Mouse (Mus musculus): Measurements from ENCODE around the gene Fip1l1.

The Fip1l1 gene

DNA sequence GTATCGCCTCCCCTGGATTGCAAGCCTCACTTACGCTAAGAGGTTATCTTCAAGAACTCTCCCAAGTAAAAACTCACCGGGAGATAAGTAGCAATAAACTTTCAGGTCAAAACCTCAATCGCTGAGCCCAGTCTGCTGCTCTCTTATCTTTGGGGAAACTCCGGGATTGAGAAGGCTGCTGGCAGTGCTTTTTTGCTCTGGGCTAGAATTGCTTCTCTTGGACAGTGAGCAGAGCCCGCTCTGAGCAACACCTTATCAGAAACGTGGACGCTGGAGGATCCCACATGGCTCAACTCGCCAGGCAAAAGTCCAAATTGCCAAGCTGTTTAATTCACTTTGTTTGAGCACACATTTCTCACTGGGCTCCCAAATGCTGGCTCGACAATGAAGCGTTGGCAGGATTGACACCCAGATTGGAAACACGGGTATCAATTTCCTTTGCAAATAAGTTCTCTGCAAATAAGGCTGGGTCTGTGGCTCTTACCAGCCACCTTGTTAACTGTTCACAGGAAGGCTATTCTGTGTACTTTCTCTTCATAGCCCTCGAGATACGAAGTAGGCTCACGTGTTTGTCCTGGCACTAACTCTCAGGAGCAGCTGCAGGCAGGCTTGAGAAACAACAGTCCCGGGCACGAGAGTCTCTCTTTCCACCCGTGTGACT, 78.4 kb downstream of the Fip1l1 start:
- no peak for DNase-seq (ENCODE audit: low spot score in 2 of 2)

DNA sequence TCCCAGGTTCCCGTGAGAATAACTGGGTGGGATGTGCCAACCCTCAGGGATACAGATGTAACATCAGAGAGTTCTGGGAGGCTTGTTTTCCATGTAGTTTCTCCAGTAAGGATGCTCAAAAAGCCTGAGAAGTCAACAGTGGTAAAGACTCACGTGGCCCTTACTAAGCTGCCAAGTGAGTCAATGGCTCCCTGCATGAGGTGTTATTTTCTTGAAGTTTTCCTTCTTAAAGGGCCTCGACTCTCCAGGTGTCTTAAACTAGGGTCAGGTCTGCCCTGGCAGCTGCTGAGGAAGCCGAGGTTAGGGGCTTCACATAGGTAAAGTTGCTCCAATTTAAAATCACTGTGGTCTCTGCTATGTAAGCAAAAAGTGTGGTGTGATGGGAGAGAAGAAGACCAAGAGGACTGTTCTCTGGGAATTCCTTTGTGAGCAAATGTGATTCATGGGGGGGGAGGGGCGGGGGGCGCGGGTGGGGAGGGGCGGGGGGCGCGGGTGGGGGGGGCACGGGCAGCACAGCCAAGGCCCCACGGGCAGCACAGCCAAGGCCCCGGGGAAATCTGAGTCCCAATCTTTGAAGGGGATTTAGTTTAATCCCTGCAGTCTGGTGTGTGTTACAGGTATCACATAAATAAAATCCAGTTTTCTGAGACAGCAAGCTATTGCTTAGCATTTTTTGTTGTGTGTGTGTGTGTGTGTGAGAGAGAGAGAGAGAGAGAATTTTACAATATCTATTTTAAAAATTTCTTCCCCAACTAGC, 82.7 kb downstream of the Fip1l1 start:
- DNase-seq (ENCODE audit: low spot score in 2 of 2) = no peak

DNA sequence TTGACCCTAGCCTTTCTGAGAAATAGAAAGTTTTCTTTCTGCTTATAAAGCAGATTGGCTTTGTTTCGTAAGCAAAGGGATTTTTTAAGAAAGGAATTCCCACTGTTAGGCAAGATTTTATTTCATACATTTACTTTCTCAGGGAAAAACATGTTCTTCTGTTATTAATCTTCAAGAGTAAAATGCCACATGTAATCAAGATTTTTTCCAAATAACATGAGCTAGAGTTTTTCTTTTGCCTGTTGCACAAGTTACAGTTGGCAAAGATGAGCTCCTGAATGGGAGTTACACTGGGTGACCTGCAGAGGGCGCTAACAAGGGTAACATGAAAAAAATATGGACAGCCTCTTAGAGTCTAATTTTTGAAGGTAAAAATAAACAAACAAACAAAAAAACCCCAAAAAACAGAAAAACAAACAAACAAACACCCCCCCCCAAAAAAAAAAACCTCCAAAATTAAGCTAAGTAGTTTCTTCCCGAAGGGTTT, 83.4 kb downstream of the Fip1l1 start:
- no peak for DNase-seq (ENCODE audit: low spot score in 2 of 2)

DNA sequence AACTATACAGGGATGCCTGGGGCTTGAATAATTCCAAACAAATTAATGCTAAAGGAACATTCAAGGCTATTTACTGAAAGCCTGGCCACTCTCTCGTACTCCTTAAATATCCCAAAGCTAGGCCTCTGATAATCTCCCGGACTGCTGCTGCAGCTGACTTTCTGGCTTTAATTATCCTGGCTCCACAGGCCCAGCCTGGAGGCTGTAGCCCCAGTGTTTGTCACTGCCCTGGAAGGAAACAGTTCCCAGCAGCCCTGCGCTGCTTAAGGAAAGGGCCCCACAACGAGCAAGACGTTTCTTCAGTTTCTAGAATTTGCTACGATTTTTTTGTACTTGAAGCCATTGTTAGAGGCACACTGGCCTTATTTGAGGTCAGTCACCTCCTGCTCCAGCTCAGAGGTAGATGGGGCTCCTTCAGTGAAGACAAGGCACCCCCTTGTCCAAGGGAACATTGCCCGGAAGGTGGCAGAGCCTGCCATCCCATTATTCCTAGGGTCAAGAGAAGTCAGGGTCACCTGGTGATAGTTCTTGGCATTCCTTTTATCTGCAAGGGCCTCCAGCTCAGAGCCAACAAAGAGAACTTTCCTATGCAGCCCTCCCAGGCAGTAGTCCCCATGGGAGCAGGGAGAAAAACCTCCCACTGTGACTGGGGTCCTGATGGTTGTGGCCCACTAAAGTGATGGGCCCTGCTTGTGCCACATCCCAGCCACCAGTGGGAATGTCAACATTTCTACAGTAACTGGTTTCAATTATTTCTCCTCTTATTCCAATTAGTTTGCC, 86.6 kb downstream of the Fip1l1 start:
- no peak for DNase-seq (ENCODE audit: low spot score in 2 of 2)

DNA sequence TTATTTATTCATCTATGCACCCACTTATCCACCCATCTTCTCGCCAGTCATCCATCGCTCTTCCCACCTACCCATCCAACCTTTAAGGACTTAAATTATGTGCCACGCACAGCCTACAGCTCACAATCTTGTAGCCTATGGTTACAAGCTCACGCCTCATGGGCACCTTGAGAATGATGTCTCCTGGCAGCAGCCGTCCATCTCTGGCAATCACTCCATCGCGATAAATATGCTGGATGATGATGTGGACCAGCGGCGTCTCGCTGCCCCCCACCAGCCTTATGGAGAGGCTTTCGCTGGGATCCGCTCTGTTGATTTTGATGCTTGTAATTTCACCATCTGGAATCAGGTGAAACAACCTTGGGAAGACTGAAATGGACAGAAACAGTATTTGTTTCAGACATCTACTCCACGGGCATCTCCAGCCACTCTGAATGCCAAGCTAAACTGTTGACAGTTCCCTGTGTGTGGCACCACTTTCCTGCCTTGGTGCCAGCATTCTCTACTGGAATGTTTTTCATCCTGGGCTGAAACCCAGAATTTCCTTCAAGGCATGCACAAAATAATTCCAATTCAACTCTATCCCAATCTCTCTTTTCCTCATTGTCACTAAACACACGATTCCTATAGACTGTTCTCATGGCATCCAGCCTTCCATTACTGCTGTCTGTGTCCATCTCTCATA, 88.2 kb downstream of the Fip1l1 start:
- DNase-seq (ENCODE audit: low spot score in 2 of 2) = no peak

DNA sequence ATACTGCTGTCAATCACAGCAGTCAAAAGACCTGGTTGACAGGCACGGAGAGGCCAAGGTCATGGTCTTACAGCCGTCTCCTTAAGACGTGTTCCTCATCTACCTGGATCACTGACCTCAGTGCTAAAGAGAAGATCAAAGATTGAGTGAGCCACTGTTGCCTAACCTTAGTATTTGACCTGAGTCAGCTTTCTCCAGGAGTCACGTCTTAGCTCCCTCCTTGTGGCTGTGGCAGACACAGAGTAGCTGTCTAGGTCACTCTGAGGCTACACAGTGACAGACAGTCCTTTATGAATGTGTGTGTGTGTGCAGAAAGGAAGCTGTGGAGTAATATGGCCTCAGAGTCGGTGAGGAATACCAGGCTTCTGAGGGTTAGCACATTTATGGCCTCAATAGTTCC, 89.1 kb downstream of the Fip1l1 start:
- no peak for DNase-seq (ENCODE audit: low spot score in 2 of 2)

DNA sequence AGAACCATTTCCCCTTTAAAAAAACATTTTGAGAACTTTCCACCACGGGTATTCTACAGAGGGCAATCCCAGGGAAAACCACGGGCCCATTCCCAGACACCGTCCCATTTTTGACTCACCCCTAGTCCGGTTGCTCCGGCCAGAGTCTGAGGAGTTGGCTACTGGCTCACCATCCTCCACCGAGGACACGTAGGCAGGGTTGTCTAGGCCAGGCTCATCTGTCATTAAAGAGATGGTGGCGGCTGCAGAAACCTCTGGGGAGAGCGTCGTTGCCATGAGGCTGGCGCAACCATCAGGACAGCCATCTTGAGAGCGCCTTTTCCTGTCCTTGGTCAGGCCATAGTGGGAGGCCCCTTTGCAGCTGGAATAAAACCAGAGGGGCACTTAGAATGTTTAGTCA, 92.8 kb downstream of the Fip1l1 start:
- DNase-seq (ENCODE audit: low spot score in 2 of 2) = no peak

DNA sequence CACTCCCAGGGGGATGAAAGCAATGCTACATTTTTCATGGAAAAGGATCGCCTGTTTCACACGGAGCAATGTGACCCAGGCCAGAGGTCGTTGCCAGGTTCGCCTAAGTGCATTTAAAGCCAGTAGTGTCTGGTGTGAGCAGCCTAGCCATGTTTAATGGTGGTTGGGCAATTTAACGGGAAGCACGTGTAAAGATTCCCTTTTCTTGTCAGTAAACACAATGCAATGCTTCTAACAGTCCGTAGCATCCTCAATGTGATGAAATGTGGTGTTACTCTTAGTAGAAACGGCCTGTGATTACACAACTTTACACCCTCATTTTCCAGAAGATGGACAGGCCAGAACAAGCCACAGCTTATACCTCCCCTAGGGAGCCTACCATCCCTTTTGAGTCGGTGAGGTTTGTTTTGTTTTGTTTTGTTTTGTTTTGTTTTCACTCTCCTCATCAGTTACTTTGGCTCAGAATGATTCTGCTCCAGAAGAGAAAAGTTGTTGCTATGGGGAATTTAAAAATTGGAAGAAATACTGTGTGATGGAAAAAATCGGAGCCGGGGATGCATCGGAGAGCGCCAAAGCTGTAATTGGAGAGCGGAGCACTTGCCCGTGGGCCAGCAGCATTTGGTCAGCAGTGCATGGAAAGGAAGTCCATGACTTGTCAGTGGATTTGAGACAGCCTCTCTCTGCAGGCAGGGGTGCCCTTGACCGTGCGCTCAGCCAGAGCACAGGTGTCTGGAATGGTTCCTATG, 97.3 kb downstream of the Fip1l1 start:
- DNase-seq (ENCODE audit: low spot score in 2 of 2) = no peak

DNA sequence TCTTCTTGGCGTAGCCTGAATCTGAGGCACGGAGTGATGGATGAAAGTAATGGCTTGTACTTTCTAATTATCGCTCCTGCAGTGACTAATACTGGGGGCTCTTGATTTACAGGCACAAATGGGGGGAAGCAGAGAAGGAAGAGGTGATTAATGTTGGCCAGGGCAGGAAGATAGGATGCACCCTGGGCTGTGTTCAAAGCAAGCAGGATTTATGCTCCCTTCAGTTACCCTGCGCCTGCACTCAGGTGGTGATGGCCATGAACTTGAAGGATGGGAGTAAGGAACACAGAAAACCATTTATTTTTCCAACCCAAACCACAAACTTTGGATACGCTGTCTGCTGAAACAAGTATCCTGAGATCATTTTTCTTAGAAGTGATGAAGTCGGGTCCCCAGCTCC, 98.2 kb downstream of the Fip1l1 start:
- no peak for DNase-seq (ENCODE audit: low spot score in 2 of 2)

DNA sequence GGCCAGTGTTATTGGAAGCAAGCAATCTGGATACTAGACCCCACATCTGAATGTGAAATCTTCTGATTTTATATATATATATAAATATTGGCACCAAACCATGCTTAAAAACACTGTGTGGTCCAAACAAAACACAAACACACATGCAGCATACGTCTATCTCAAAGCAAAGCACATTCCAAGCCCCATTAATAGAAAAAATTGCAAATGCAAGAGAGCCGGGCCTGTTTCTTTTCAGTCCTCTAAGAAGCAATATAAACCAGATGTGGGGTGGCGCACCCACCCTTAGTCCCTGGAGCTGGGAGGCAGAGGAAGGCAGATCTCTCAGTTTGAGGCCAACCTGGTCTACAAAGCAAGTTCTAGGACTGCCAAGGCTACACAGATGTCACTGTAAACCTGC, 99.1 kb downstream of the Fip1l1 start:
- DNase-seq (ENCODE audit: low spot score in 2 of 2) = no peak

DNA sequence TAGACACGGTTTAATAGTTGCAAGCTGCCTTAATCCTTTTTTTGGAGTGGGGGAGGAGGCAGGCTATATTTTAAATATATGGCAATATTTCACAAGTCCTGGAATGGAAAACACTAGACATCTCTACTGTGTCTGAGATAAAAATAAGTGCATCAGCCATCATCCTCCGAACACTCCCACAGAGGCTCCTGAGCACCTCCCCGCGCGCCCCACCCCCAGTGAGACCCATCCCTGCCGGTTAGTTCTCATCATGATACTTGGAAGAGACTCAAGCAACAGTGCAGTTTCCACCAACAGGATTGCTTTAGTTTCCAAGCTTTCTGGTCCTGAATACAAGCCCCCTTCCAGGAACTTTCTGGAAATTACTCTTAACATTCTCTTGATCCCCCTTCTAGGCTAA, 104.3 kb downstream of the Fip1l1 start:
- no peak for DNase-seq (ENCODE audit: low spot score in 2 of 2)

DNA sequence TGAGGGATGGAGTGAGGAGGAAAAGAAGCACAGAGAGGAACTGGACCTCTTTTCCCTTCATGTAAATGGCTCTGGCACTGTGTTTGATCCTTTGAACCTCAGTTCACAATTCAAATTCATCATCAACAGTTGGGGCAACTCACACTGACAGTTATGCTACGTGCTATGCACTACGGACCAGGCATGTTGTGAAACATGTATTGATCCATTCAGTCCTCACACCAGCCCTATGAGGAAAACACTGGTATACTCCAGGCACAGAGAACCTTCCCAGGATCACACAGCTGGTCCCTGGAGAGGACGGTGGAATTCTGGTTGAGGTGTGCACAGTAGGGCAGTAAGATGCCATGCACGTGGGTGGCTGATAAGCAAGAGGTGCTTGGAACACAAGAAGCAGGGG, 105.3 kb downstream of the Fip1l1 start:
- DNase-seq (ENCODE audit: low spot score in 2 of 2) = no peak

DNA sequence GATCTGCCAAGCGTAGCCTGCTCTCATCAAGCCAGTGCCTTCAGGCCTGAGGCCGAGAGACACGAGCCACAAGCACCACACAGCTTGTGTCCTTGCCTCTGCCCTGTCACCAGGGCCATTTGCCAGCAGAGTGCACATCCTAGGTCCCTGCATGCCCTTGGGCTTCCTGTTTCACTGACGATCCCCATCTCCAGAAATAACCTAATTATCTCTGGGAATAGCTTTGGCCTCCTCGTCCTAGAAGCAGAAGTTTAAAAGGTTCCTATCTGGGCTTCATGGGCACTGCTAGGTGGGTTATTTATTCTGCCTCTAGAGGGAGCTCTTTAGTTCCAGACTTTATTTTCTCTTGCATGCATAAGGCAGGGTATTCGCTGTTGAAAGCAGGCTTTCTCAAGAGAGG, 105.8 kb downstream of the Fip1l1 start:
- DNase-seq (ENCODE audit: low spot score in 2 of 2) = peak; percentile 6 to 18

DNA sequence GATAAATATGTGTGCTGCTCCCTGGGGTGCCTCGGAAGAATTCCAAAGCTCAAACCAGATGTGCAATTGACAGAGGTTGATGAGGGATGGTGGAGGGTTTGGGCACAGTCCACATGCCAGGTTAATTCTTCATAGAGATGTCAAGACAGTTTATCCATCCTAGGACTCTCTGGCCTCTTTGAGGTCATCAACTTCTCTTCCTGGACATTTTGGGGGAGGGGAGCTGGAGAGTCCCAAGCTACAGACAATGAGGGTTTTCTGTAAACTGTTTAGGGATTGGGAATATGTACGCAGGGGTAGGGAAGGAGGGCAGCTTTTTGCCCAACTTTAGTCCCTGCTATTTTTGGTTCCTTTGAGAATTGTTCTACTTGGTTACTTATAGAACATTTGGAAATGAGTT, 107.0 kb downstream of the Fip1l1 start:
- no peak for DNase-seq (ENCODE audit: low spot score in 2 of 2)

DNA sequence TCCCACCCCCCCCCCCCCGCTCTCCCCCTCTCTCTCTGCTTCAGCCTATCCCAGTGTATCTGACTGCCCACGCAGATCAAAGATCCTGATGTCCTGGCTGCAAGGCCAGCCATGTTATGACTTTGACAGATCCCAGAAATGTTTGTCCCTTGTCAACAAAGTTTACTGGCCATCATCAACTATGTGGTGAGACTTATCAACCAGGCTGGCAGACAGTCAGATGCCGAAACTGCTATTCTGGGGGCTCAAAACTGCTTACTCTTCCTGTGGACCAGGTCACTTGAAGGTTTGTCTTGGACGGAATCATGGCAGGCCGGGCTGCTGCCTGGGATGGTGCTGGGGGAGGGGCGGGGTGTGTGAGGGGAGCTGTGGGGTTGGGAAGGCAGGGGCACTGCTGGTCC, 112.3 kb downstream of the Fip1l1 start:
- DNase-seq (ENCODE audit: low spot score in 2 of 2) = no peak

DNA sequence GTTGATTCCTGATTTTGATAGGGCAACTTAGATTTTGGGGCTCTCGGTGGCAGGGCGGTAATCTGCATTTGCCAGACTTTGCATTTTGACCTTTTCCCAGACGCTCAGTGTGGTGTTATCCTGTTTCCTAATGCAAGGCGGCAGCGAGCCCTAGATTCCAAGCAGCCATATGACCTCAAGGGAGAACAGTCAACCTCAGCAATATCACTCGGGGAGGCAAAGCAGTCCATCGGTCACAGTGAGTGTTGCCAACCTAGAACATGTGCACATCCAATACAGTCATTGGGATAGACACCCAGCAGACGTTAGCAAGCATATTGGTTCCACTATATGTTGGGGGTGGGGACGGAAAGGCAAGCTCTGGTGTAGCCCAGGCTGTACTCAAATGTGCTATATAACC, 113.0 kb downstream of the Fip1l1 start:
- DNase-seq (ENCODE audit: low spot score in 2 of 2) = no peak

Measured in urinary bladder, adult 18-20 months (tissue).